8 mouse cellular contexts compared by ENCODE assay signal in the genomic region with DNA sequence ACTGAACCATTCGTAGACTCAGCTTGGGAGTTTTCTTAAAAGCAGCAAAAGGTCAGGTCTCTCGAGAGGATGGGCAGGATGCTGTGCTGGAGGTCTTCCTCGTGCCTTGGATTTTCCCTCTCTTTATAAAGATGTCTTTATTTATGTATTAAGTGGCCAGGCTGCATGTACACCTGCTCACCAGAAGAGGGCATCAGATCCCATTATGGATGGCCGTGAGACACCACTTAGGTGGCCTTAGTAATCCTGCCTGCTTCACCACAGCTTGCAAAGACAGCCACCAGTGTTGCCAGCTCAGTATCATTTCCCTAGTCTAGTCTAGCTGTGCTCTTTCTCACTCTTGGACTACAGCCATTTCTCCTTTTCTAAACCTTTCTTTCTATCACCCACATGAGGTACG. TPM values are rescaled to one million over a fixed set of nuclear protein-coding genes. Genes with fewer than 3 reads are reported as not detected.
DNase-seq lines count a peak whose midpoint lies in the region; ATAC-seq and TF ChIP-seq lines count a peak whose summit lies in the region.
"Had no signal": no experiment of that assay in that cellular context is flagged by ENCODE, and none has a peak within 500 bp of the region (broad histone marks: within the 10 kb centered on the region; RNA-seq: fewer than 3 reads in every experiment).

No protein-coding gene starts in this region.

- H3K27me3 ChIP-seq in kidney, embryonic 16.5 days (ENCODE audit: insufficient read depth, low read length) = no peaks in the 10 kb centered on the region
- no peaks in the 10 kb centered on the region for H3K27me3 ChIP-seq in lung, embryonic 14.5 days (ENCODE audit: insufficient read depth, low read length)
- H3K27me3 ChIP-seq: heart, embryonic 13.5 days had no signal

- no peak overlapping the region for H3K4me2 ChIP-seq in kidney, embryonic 16.5 days (replicated peaks; ENCODE audit: low read depth, low read length)
- no peak overlapping the region for H3K4me2 ChIP-seq in lung, embryonic 14.5 days
- H3K4me2 ChIP-seq: heart, embryonic 13.5 days had no signal

- peak; percentile 78 for TF ChIP-seq CTCF in bone marrow macrophage, adult 2 months (IDR thresholded peaks at IDR 0.05; ENCODE audit: low read depth, low read length)
- peak; percentile 73 for TF ChIP-seq CTCF in lung, embryonic 14.5 days (IDR thresholded peaks at IDR 0.05; ENCODE audit: low read depth)

- no peaks in the 10 kb centered on the region for H3K4me1 ChIP-seq in kidney, embryonic 16.5 days (ENCODE audit: insufficient read depth, low read length)
- H3K4me1 ChIP-seq in ES-E14 (ENCODE audit: control insufficient read depth in 2 of 2, insufficient read depth in 2 of 2, low read length in 2 of 2, poor library complexity in 1 of 2) = peaks cover 0 to 2% of the 10 kb centered on the region in 2 experiments; a peak in 1 of 4 replicates
- H3K4me1 ChIP-seq in bone marrow macrophage, adult 2 months (ENCODE audit: control insufficient read depth, insufficient read depth, low read length) = peaks cover 4% of the 10 kb centered on the region; the same call in 1 of the 2 replicates
- no peaks in the 10 kb centered on the region for H3K4me1 ChIP-seq in lung, embryonic 14.5 days (ENCODE audit: insufficient read depth)
- H3K4me1 ChIP-seq: heart, embryonic 13.5 days had no signal

- H3K9ac ChIP-seq in kidney, embryonic 16.5 days (replicated peaks; ENCODE audit: low read length) = no peak overlapping the region
- H3K9ac ChIP-seq in ES-E14 (ENCODE audit: insufficient read depth, low read depth, low read length, poor library complexity, severe bottlenecking) = no peak overlapping the region
- H3K9ac ChIP-seq in lung, embryonic 14.5 days = no peak overlapping the region
- H3K9ac ChIP-seq: heart, embryonic 13.5 days had no signal

- no peak overlapping the region for H3K4me3 ChIP-seq in kidney, embryonic 16.5 days (ENCODE audit: low read length)
- no peak overlapping the region for H3K4me3 ChIP-seq in ES-E14 (ENCODE audit: insufficient read depth in 1 of 2, low read depth in 1 of 2, low read length in 2 of 2, poor library complexity in 1 of 2, severe bottlenecking in 1 of 2)
- H3K4me3 ChIP-seq in bone marrow macrophage, adult 2 months (ENCODE audit: insufficient read depth, low read length) = no peak overlapping the region
- H3K4me3 ChIP-seq in lung, embryonic 14.5 days (ENCODE audit: low read depth, low read length) = no peak overlapping the region
- H3K4me3 ChIP-seq: heart, embryonic 13.5 days had no signal

- no peak for TF ChIP-seq POLR2A in bone marrow macrophage, adult 2 months (IDR thresholded peaks at IDR 0.05; ENCODE audit: borderline replicate concordance, low read depth, low read length)

- peak; percentile 25 to 43 for DNase-seq in kidney, postnatal 36 days
- no peak for DNase-seq in ES-E14 (ENCODE audit: low read depth, low spot score)
- peak; percentile 76 for DNase-seq in lung, embryonic 14.5 days
- DNase-seq in ovary, postnatal 36 days (ENCODE audit: low spot score) = no peak
- DNase-seq in layer of hippocampus, adult 9-11 months = no peak

- no peak for ATAC-seq in kidney, embryonic 16.5 days (ENCODE audit: low FRiP score, low TSS enrichment)
- no peak for ATAC-seq in lung, embryonic 14.5 days (ENCODE audit: insufficient read depth)

- in situ Hi-C loops in ES-E14 (cut with MboI; ENCODE audit: low sequenced_read_pairs in 2 of 2, unreplicated experiment in 2 of 2) = no loop called here

- peaks cover 86% of the 10 kb centered on the region for H3K36me3 ChIP-seq in kidney, embryonic 16.5 days (ENCODE audit: insufficient read depth, low read length)
- peaks cover 39% of the 10 kb centered on the region for H3K36me3 ChIP-seq in ES-E14 (ENCODE audit: control insufficient read depth, insufficient read depth, low read length, poor library complexity, severe bottlenecking)
- peaks cover 99% of the 10 kb centered on the region for H3K36me3 ChIP-seq in lung, embryonic 14.5 days (ENCODE audit: insufficient read depth)

- no peak overlapping the region for H3K27ac ChIP-seq in kidney, embryonic 16.5 days (ENCODE audit: low read length)
- H3K27ac ChIP-seq in ES-E14 (ENCODE audit: insufficient read depth, low read depth, low read length, poor library complexity, severe bottlenecking) = no peak overlapping the region
- H3K27ac ChIP-seq in bone marrow macrophage, adult 2 months (ENCODE audit: insufficient read depth, low read depth, low read length) = no peak overlapping the region
- no peak overlapping the region for H3K27ac ChIP-seq in lung, embryonic 14.5 days (ENCODE audit: low read depth)
- H3K27ac ChIP-seq: heart, embryonic 13.5 days had no signal

- no peaks in the 10 kb centered on the region for H3K9me3 ChIP-seq in kidney, embryonic 16.5 days (ENCODE audit: low read length)
- H3K9me3 ChIP-seq in ES-E14 (ENCODE audit: control insufficient read depth, insufficient read depth, low read depth, low read length) = no peaks in the 10 kb centered on the region
- no peaks in the 10 kb centered on the region for H3K9me3 ChIP-seq in lung, embryonic 14.5 days (ENCODE audit: low read depth, low read length)
- H3K9me3 ChIP-seq: heart, embryonic 13.5 days had no signal

- 48% methylated on average over 5 of the region's 5 CpGs for WGBS in kidney, embryonic 16.5 days
- 36% methylated on average over 5 of the region's 5 CpGs for WGBS in lung, embryonic 14.5 days

TF ChIP-seq in ES-E14, 5 proteins besides CTCF, POLR2A, EP300 and RAD21:
- no peak for TF ChIP-seq CHD2 (IDR thresholded peaks at IDR 0.05; ENCODE audit: low read depth, low read length)
- TF ChIP-seq ZC3H11A (IDR thresholded peaks at IDR 0.05; ENCODE audit: borderline replicate concordance, low read depth, low read length) = peak; percentile 50; the same call in 1 of the 2 replicates
TF ChIP-seq in ES-E14: peak in this region for 1.

RNA-seq across cellular contexts. Expression of a gene that starts 19.7 kb away (rescaled TPM):
- not detected in 2 replicates for polyA plus RNA-seq in kidney, embryonic 16.5 days (2015; fragmentation: Nextera tagmentation; extraction: Ambion mirVana)
- not detected in 2 replicates for total RNA-seq in ES-E14 (2012; rRNA removed)
- not detected in 2 replicates for polyA plus RNA-seq in bone marrow macrophage, adult 2 months (2012; ENCODE audit: insufficient read depth, insufficient read length, missing spikeins)
- not detected in 2 replicates for polyA plus RNA-seq in lung, embryonic 14.5 days (2014; fragmentation: Nextera tagmentation; extraction: Ambion mirVana)
- polyA plus RNA-seq: heart, embryonic 13.5 days had no signal

RNA-seq across cellular contexts. Expression of a gene that starts 20.6 kb away (rescaled TPM):
- polyA plus RNA-seq in kidney, embryonic 16.5 days (2015; fragmentation: Nextera tagmentation; extraction: Ambion mirVana) = 0.52 and 0.75 TPM in 2 replicates
- 1.7 and 2.0 TPM in 2 replicates for total RNA-seq in ES-E14 (2012; rRNA removed)
- not detected in 2 replicates for polyA plus RNA-seq in bone marrow macrophage, adult 2 months (2012; ENCODE audit: insufficient read depth, insufficient read length, missing spikeins)
- 0.39 and 0.49 TPM in 2 replicates for polyA plus RNA-seq in lung, embryonic 14.5 days (2014; fragmentation: Nextera tagmentation; extraction: Ambion mirVana)

RNA-seq across cellular contexts. Expression of a gene that starts 29.4 kb away (rescaled TPM):
- 170 and 179 TPM in 2 replicates for polyA plus RNA-seq in kidney, embryonic 16.5 days (2015; fragmentation: Nextera tagmentation; extraction: Ambion mirVana)
- total RNA-seq in ES-E14 (2012; rRNA removed) = 101 and 102 TPM in 2 replicates
- polyA plus RNA-seq in bone marrow macrophage, adult 2 months (2012; ENCODE audit: insufficient read depth, insufficient read length, missing spikeins) = 114 and 117 TPM in 2 replicates
- 118 and 124 TPM in 2 replicates for polyA plus RNA-seq in lung, embryonic 14.5 days (2014; fragmentation: Nextera tagmentation; extraction: Ambion mirVana)

RNA-seq across cellular contexts. Expression of a gene that starts 29.5 kb away (rescaled TPM):
- 169 and 194 TPM in 2 replicates for polyA plus RNA-seq in kidney, embryonic 16.5 days (2015; fragmentation: Nextera tagmentation; extraction: Ambion mirVana)
- total RNA-seq in ES-E14 (2012; rRNA removed) = 103 and 110 TPM in 2 replicates
- 67.2 and 75.0 TPM in 2 replicates for polyA plus RNA-seq in bone marrow macrophage, adult 2 months (2012; ENCODE audit: insufficient read depth, insufficient read length, missing spikeins)
- polyA plus RNA-seq in lung, embryonic 14.5 days (2014; fragmentation: Nextera tagmentation; extraction: Ambion mirVana) = 124 and 128 TPM in 2 replicates

RNA-seq across cellular contexts. Expression of a gene that starts 52.2 kb away (rescaled TPM):
- 282 and 287 TPM in 2 replicates for polyA plus RNA-seq in kidney, embryonic 16.5 days (2015; fragmentation: Nextera tagmentation; extraction: Ambion mirVana)
- total RNA-seq in ES-E14 (2012; rRNA removed) = 121 and 125 TPM in 2 replicates
- 27.9 and 29.1 TPM in 2 replicates for polyA plus RNA-seq in bone marrow macrophage, adult 2 months (2012; ENCODE audit: insufficient read depth, insufficient read length, missing spikeins)
- 343 and 362 TPM in 2 replicates for polyA plus RNA-seq in lung, embryonic 14.5 days (2014; fragmentation: Nextera tagmentation; extraction: Ambion mirVana)

Comparison
In these comparisons a context has a peak if more than half of its experiments do, and no peak if none do; other contexts are left out.
1. DNase-seq: peak in kidney, postnatal 36 days (2 of 2) and lung, embryonic 14.5 days (single experiment); none in ES-E14 (single experiment), ovary, postnatal 36 days (single experiment) and layer of hippocampus, adult 9-11 months (single experiment).